20 mouse cellular contexts compared by ENCODE assay signal in genomic region chr1:62550546-62550945, GRCm38 (mm10).
DNase-seq lines count a peak whose midpoint lies in the region; ATAC-seq and TF ChIP-seq lines count a peak whose summit lies in the region.
"Had no signal": no experiment of that assay in that cellular context is flagged by ENCODE, and none has a peak within 500 bp of the region (broad histone marks: within the 10 kb centered on the region; RNA-seq: fewer than 3 reads in every experiment).

No protein-coding gene starts in this region.

- no peak for DNase-seq in embryonic facial prominence, embryonic 10.5 days (ENCODE audit: low spot score)
- DNase-seq in stomach, postnatal 0 days (ENCODE audit: low spot score): no peak
- no peak for DNase-seq in lung, postnatal 25 days (ENCODE audit: low spot score)
- DNase-seq in adrenal gland, adult 18-20 months (ENCODE audit: low spot score in 2 of 2): no peak
- DNase-seq: adrenal gland, postnatal 14 days; cerebellum, adult 11-12 months; cerebellum, adult 9-11 months; cerebellum, postnatal 36 days; gastrocnemius, adult 2 months; gastrocnemius, postnatal 36 days; heart, adult 11 months; heart, postnatal 36 days had no signal

- H3K9ac ChIP-seq in embryonic facial prominence, embryonic 13.5 days: no peak overlapping the region
- no peak overlapping the region for H3K9ac ChIP-seq in stomach, embryonic 14.5 days (replicated peaks; ENCODE audit: low read depth, low read length)
- H3K9ac ChIP-seq in stomach, postnatal 0 days (ENCODE audit: low read length): no peak overlapping the region
- H3K9ac ChIP-seq in stomach, embryonic 15.5 days: no peak overlapping the region
- H3K9ac ChIP-seq: heart, embryonic 13.5 days; hindbrain, embryonic 15.5 days had no signal

- no peaks in the 10 kb centered on the region for H3K36me3 ChIP-seq in embryonic facial prominence, embryonic 13.5 days
- no peaks in the 10 kb centered on the region for H3K36me3 ChIP-seq in embryonic facial prominence, embryonic 10.5 days (replicated peaks)
- H3K36me3 ChIP-seq in stomach, embryonic 14.5 days (ENCODE audit: control insufficient read depth, insufficient read depth, low read length): no peaks in the 10 kb centered on the region
- H3K36me3 ChIP-seq in stomach, postnatal 0 days (ENCODE audit: control insufficient read depth, insufficient read depth, low read length): no peaks in the 10 kb centered on the region
- no peaks in the 10 kb centered on the region for H3K36me3 ChIP-seq in stomach, embryonic 15.5 days
- H3K36me3 ChIP-seq: forebrain, embryonic 10.5 days; heart, embryonic 13.5 days; hindbrain, embryonic 15.5 days had no signal

- H3K27me3 ChIP-seq in embryonic facial prominence, embryonic 13.5 days: no peaks in the 10 kb centered on the region
- no peaks in the 10 kb centered on the region for H3K27me3 ChIP-seq in embryonic facial prominence, embryonic 10.5 days (replicated peaks; ENCODE audit: low read depth, poor library complexity, severe bottlenecking)
- no peaks in the 10 kb centered on the region for H3K27me3 ChIP-seq in stomach, embryonic 14.5 days (ENCODE audit: control insufficient read depth, insufficient read depth, low read length)
- H3K27me3 ChIP-seq in stomach, postnatal 0 days (ENCODE audit: control insufficient read depth, insufficient read depth, low read length): no peaks in the 10 kb centered on the region
- H3K27me3 ChIP-seq in stomach, embryonic 15.5 days (replicated peaks): no peaks in the 10 kb centered on the region
- H3K27me3 ChIP-seq: heart, embryonic 13.5 days; hindbrain, embryonic 15.5 days had no signal

- 14% methylated on average over 2 of the region's 2 CpGs for WGBS in embryonic facial prominence, embryonic 13.5 days
- 60% methylated on average over 2 of the region's 2 CpGs for WGBS in embryonic facial prominence, embryonic 10.5 days
- 31% methylated on average over 2 of the region's 2 CpGs for WGBS in stomach, embryonic 14.5 days
- 37% methylated on average over 2 of the region's 2 CpGs for WGBS in stomach, postnatal 0 days
- 35% methylated on average over 2 of the region's 2 CpGs for WGBS in stomach, embryonic 15.5 days

- H3K4me3 ChIP-seq in embryonic facial prominence, embryonic 13.5 days: no peak overlapping the region
- no peak overlapping the region for H3K4me3 ChIP-seq in embryonic facial prominence, embryonic 10.5 days
- H3K4me3 ChIP-seq in stomach, embryonic 14.5 days (ENCODE audit: low read depth, low read length): no peak overlapping the region
- no peak overlapping the region for H3K4me3 ChIP-seq in stomach, postnatal 0 days (ENCODE audit: low read depth, low read length)
- H3K4me3 ChIP-seq in embryonic fibroblast, embryonic 13.5 days (ENCODE audit: insufficient read depth, low read length): no peak overlapping the region
- no peak overlapping the region for H3K4me3 ChIP-seq in stomach, embryonic 15.5 days (replicated peaks)
- H3K4me3 ChIP-seq: forebrain, embryonic 10.5 days; gastrocnemius, adult 2 months; heart, embryonic 13.5 days; hindbrain, embryonic 15.5 days had no signal

- H3K27ac ChIP-seq in embryonic facial prominence, embryonic 13.5 days: 0 out of 2 replicates have a peak overlapping the region, but pooled peaks have one; percentile 55
- no peak overlapping the region for H3K27ac ChIP-seq in embryonic facial prominence, embryonic 10.5 days (replicated peaks)
- H3K27ac ChIP-seq in stomach, embryonic 14.5 days (ENCODE audit: low read length): peak overlapping the region; percentile 53; the same call in 1 of the 2 replicates
- H3K27ac ChIP-seq in stomach, postnatal 0 days (replicated peaks): no peak overlapping the region
- peak overlapping the region; percentile 98 for H3K27ac ChIP-seq in embryonic fibroblast, embryonic 13.5 days (ENCODE audit: insufficient read depth, low read length)
- H3K27ac ChIP-seq in stomach, embryonic 15.5 days: 0 out of 2 replicates have a peak overlapping the region, but pooled peaks have one; percentile 48
- H3K27ac ChIP-seq: forebrain, embryonic 10.5 days; gastrocnemius, adult 2 months; heart, embryonic 13.5 days; hindbrain, embryonic 15.5 days had no signal

- no peaks in the 10 kb centered on the region for H3K9me3 ChIP-seq in embryonic facial prominence, embryonic 13.5 days
- no peaks in the 10 kb centered on the region for H3K9me3 ChIP-seq in embryonic facial prominence, embryonic 10.5 days
- H3K9me3 ChIP-seq in stomach, embryonic 14.5 days (ENCODE audit: control insufficient read depth, low read depth, low read length): no peaks in the 10 kb centered on the region
- H3K9me3 ChIP-seq in stomach, postnatal 0 days (ENCODE audit: control insufficient read depth, low read length): no peaks in the 10 kb centered on the region
- H3K9me3 ChIP-seq in stomach, embryonic 15.5 days: no peaks in the 10 kb centered on the region
- H3K9me3 ChIP-seq: forebrain, embryonic 10.5 days; heart, embryonic 13.5 days; hindbrain, embryonic 15.5 days had no signal

- no peak for TF ChIP-seq CTCF in stomach, postnatal 0 days (IDR thresholded peaks at IDR 0.05; ENCODE audit: low read depth)
- TF ChIP-seq CTCF in embryonic fibroblast, embryonic 13.5 days (IDR thresholded peaks at IDR 0.05; ENCODE audit: borderline replicate concordance, insufficient read depth, low read length): no peak

- peaks cover 22% of the 10 kb centered on the region for H3K4me1 ChIP-seq in embryonic facial prominence, embryonic 13.5 days
- peaks cover 12% of the 10 kb centered on the region for H3K4me1 ChIP-seq in embryonic facial prominence, embryonic 10.5 days
- peaks cover 11% of the 10 kb centered on the region; the same call in 1 of the 2 replicates for H3K4me1 ChIP-seq in stomach, embryonic 14.5 days (ENCODE audit: control insufficient read depth, insufficient read depth, low read length)
- H3K4me1 ChIP-seq in stomach, postnatal 0 days (replicated peaks; ENCODE audit: control insufficient read depth, insufficient read depth): no peaks in the 10 kb centered on the region
- H3K4me1 ChIP-seq in embryonic fibroblast, embryonic 13.5 days (ENCODE audit: control insufficient read depth, insufficient read depth, low read length): peaks cover 12% of the 10 kb centered on the region
- H3K4me1 ChIP-seq in stomach, embryonic 15.5 days: no peaks in the 10 kb centered on the region
- H3K4me1 ChIP-seq: hindbrain, embryonic 15.5 days had no signal

- no peak for TF ChIP-seq POLR2A in embryonic fibroblast, embryonic 13.5 days (IDR thresholded peaks at IDR 0.05; ENCODE audit: low read depth, low read length)

- no peak overlapping the region for H3K4me2 ChIP-seq in embryonic facial prominence, embryonic 13.5 days
- no peak overlapping the region for H3K4me2 ChIP-seq in stomach, embryonic 14.5 days (replicated peaks; ENCODE audit: low read depth, low read length)
- H3K4me2 ChIP-seq in stomach, postnatal 0 days (replicated peaks; ENCODE audit: low read depth): no peak overlapping the region
- H3K4me2 ChIP-seq in stomach, embryonic 15.5 days: no peak overlapping the region
- H3K4me2 ChIP-seq: heart, embryonic 13.5 days; hindbrain, embryonic 15.5 days had no signal

- TF ChIP-seq EP300 in stomach, postnatal 0 days (optimal IDR thresholded peaks at IDR 0.05): no peak

- no peak for ATAC-seq in embryonic facial prominence, embryonic 13.5 days (ENCODE audit: insufficient number of reproducible peaks, insufficient read depth, low FRiP score, low TSS enrichment, low read depth)
- ATAC-seq in stomach, embryonic 14.5 days (ENCODE audit: insufficient number of reproducible peaks, insufficient read depth, low FRiP score, low read depth): no peak
- no peak for ATAC-seq in stomach, postnatal 0 days (ENCODE audit: low FRiP score, low TSS enrichment)
- ATAC-seq in stomach, embryonic 15.5 days (ENCODE audit: insufficient read depth, low FRiP score, low read depth): no peak
- ATAC-seq: forebrain, embryonic 14.5 days had no signal

Comparison
In these comparisons a context has a peak if more than half of its experiments do, and no peak if none do; other contexts are left out.
1. H3K27ac ChIP-seq: peak in embryonic facial prominence, embryonic 13.5 days (single experiment), stomach, embryonic 14.5 days (single experiment), embryonic fibroblast, embryonic 13.5 days (single experiment) and stomach, embryonic 15.5 days (single experiment); none in embryonic facial prominence, embryonic 10.5 days (single experiment) and stomach, postnatal 0 days (single experiment).